Mouse (Mus musculus): ENCODE results near the gene Rras. TPM values are rescaled to one million over a fixed set of nuclear protein-coding genes. Genes with fewer than 3 reads are reported as not detected.

The Rras gene
- polyA plus RNA-seq, 1 experiment, result 56.8 TPM

- H3K79me2 ChIP-seq (ENCODE audit: control insufficient read depth, insufficient read depth), result peaks cover 35% of the 10 kb centered on the region
- peak overlapping the region; percentile 83 for H3ac ChIP-seq (ENCODE audit: control insufficient read depth, insufficient read length, low read depth)
- TF ChIP-seq FOSL1 (IDR thresholded peaks at IDR 0.05; ENCODE audit: insufficient read depth, low read length, poor library complexity, severe bottlenecking) (no peak), MYOG (IDR thresholded peaks at IDR 0.05; ENCODE audit: control insufficient read depth, extremely low read depth, insufficient read length) (no peak), MAX (IDR thresholded peaks at IDR 0.05) (no peak), CTCF (IDR thresholded peaks at IDR 0.05; ENCODE audit: control insufficient read depth, insufficient read depth, insufficient read length) (no peak), CEBPB (IDR thresholded peaks at IDR 0.05; ENCODE audit: low read depth) (no peak), USF1 (IDR thresholded peaks at IDR 0.05; ENCODE audit: low read depth) (no peak), MYOD1 (IDR thresholded peaks at IDR 0.05; ENCODE audit: control insufficient read depth, insufficient read length, low read depth) (no peak)
- H3K27me3 ChIP-seq (ENCODE audit: control insufficient read depth, insufficient read depth, insufficient read length), result no peaks in the 10 kb centered on the region
- peak overlapping the region; percentile 60 for H3K4me3 ChIP-seq (ENCODE audit: insufficient read depth, poor library complexity, severe bottlenecking)
- H3K79me3 ChIP-seq (ENCODE audit: low read depth), result peaks cover 18% of the 10 kb centered on the region
- H3K36me3 ChIP-seq (ENCODE audit: control insufficient read depth, insufficient read depth), result peaks cover 12% of the 10 kb centered on the region
These were observed 36.3 kb downstream of the Rras start for GRCm38 (mm10) chr7:45053931-45054510.

- peaks cover 9% of the 10 kb centered on the region for H3K79me3 ChIP-seq (ENCODE audit: low read depth)
- H3K27me3 ChIP-seq (ENCODE audit: control insufficient read depth, insufficient read depth, insufficient read length), result no peaks in the 10 kb centered on the region
- H3ac ChIP-seq (ENCODE audit: control insufficient read depth, insufficient read length, low read depth), result no peak overlapping the region
- H3K36me3 ChIP-seq (ENCODE audit: control insufficient read depth, insufficient read depth), result no peaks in the 10 kb centered on the region
- H3K79me2 ChIP-seq (ENCODE audit: control insufficient read depth, insufficient read depth), result peaks cover 12% of the 10 kb centered on the region
- no peak overlapping the region for H3K4me3 ChIP-seq (ENCODE audit: insufficient read depth, poor library complexity, severe bottlenecking)
- TF ChIP-seq CTCF (IDR thresholded peaks at IDR 0.05; ENCODE audit: control insufficient read depth, insufficient read depth, insufficient read length) (no peak), USF1 (IDR thresholded peaks at IDR 0.05; ENCODE audit: low read depth) (no peak), MYOG (IDR thresholded peaks at IDR 0.05; ENCODE audit: control insufficient read depth, extremely low read depth, insufficient read length) (no peak), MAX (IDR thresholded peaks at IDR 0.05) (no peak), MYOD1 (IDR thresholded peaks at IDR 0.05; ENCODE audit: control insufficient read depth, insufficient read length, low read depth) (no peak), CEBPB (IDR thresholded peaks at IDR 0.05; ENCODE audit: low read depth) (no peak)
These were observed 38.7 kb downstream of the Rras start for GRCm38 (mm10) chr7:45056329-45056971.

- Histone ChIP-seq H3K36me3 (ENCODE audit: control insufficient read depth, insufficient read depth) (no peaks in the 10 kb centered on the region), H3K4me3 (ENCODE audit: insufficient read depth, poor library complexity, severe bottlenecking) (no peak overlapping the region), H3K79me2 (ENCODE audit: control insufficient read depth, insufficient read depth) (peaks cover 7% of the 10 kb centered on the region), H3K79me3 (ENCODE audit: low read depth) (peaks cover 4% of the 10 kb centered on the region), H3ac (ENCODE audit: control insufficient read depth, insufficient read length, low read depth) (no peak overlapping the region), H3K27me3 (ENCODE audit: control insufficient read depth, insufficient read depth, insufficient read length) (no peaks in the 10 kb centered on the region)
- TF ChIP-seq MAX (IDR thresholded peaks at IDR 0.05) (no peak), MYOG (IDR thresholded peaks at IDR 0.05; ENCODE audit: control insufficient read depth, extremely low read depth, insufficient read length) (no peak), CTCF (IDR thresholded peaks at IDR 0.05; ENCODE audit: control insufficient read depth, insufficient read depth, insufficient read length) (no peak), MYOD1 (IDR thresholded peaks at IDR 0.05; ENCODE audit: control insufficient read depth, insufficient read length, low read depth) (no peak), FOSL1 (IDR thresholded peaks at IDR 0.05; ENCODE audit: insufficient read depth, low read length, poor library complexity, severe bottlenecking) (no peak), CEBPB (IDR thresholded peaks at IDR 0.05; ENCODE audit: low read depth) (no peak), USF1 (IDR thresholded peaks at IDR 0.05; ENCODE audit: low read depth) (no peak)
These were observed 39.2 kb downstream of the Rras start for GRCm38 (mm10) chr7:45056972-45057348.

- Histone ChIP-seq H3K4me3 (ENCODE audit: insufficient read depth, poor library complexity, severe bottlenecking) (no peak overlapping the region), H3K27me3 (ENCODE audit: control insufficient read depth, insufficient read depth, insufficient read length) (no peaks in the 10 kb centered on the region), H3K79me2 (ENCODE audit: control insufficient read depth, insufficient read depth) (peaks cover 15% of the 10 kb centered on the region), H3K79me3 (ENCODE audit: low read depth) (peaks cover 12% of the 10 kb centered on the region), H3ac (ENCODE audit: control insufficient read depth, insufficient read length, low read depth) (no peak overlapping the region), H3K36me3 (ENCODE audit: control insufficient read depth, insufficient read depth) (no peaks in the 10 kb centered on the region)
- TF ChIP-seq CTCF (IDR thresholded peaks at IDR 0.05; ENCODE audit: control insufficient read depth, insufficient read depth, insufficient read length), result no peak
- no peak for TF ChIP-seq FOSL1 (IDR thresholded peaks at IDR 0.05; ENCODE audit: insufficient read depth, low read length, poor library complexity, severe bottlenecking)
- TF ChIP-seq MAX (IDR thresholded peaks at IDR 0.05), result no peak
- TF ChIP-seq MYOG (IDR thresholded peaks at IDR 0.05; ENCODE audit: control insufficient read depth, extremely low read depth, insufficient read length), result no peak
- TF ChIP-seq CEBPB (IDR thresholded peaks at IDR 0.05; ENCODE audit: low read depth), result no peak
- TF ChIP-seq MYOD1 (IDR thresholded peaks at IDR 0.05; ENCODE audit: control insufficient read depth, insufficient read length, low read depth), result no peak
- TF ChIP-seq USF1 (IDR thresholded peaks at IDR 0.05; ENCODE audit: low read depth), result no peak
These were observed 41.1 kb downstream of the Rras start for GRCm38 (mm10) chr7:45058607-45059571.

GRCm38 (mm10) chr7:45060632-45061122 lies 42.9 kb downstream of the Rras start:
- Histone ChIP-seq H3K4me3 (ENCODE audit: insufficient read depth, poor library complexity, severe bottlenecking) (no peak overlapping the region), H3K79me2 (ENCODE audit: control insufficient read depth, insufficient read depth) (peaks cover 33% of the 10 kb centered on the region), H3K79me3 (ENCODE audit: low read depth) (peaks cover 28% of the 10 kb centered on the region), H3K27me3 (ENCODE audit: control insufficient read depth, insufficient read depth, insufficient read length) (no peaks in the 10 kb centered on the region), H3ac (ENCODE audit: control insufficient read depth, insufficient read length, low read depth) (no peak overlapping the region), H3K36me3 (ENCODE audit: control insufficient read depth, insufficient read depth) (no peaks in the 10 kb centered on the region)
- no peak for TF ChIP-seq CTCF (IDR thresholded peaks at IDR 0.05; ENCODE audit: control insufficient read depth, insufficient read depth, insufficient read length)
- TF ChIP-seq MAX (IDR thresholded peaks at IDR 0.05), result no peak
- no peak for TF ChIP-seq CEBPB (IDR thresholded peaks at IDR 0.05; ENCODE audit: low read depth)
- no peak for TF ChIP-seq USF1 (IDR thresholded peaks at IDR 0.05; ENCODE audit: low read depth)
- TF ChIP-seq FOSL1 (IDR thresholded peaks at IDR 0.05; ENCODE audit: insufficient read depth, low read length, poor library complexity, severe bottlenecking), result no peak
- TF ChIP-seq MYOG (IDR thresholded peaks at IDR 0.05; ENCODE audit: control insufficient read depth, extremely low read depth, insufficient read length), result no peak
- TF ChIP-seq MYOD1 (IDR thresholded peaks at IDR 0.05; ENCODE audit: control insufficient read depth, insufficient read length, low read depth), result no peak

Data from C2C12 (cell line).